Mouse (Mus musculus): ENCODE results near the gene Ipmk.

DNA sequence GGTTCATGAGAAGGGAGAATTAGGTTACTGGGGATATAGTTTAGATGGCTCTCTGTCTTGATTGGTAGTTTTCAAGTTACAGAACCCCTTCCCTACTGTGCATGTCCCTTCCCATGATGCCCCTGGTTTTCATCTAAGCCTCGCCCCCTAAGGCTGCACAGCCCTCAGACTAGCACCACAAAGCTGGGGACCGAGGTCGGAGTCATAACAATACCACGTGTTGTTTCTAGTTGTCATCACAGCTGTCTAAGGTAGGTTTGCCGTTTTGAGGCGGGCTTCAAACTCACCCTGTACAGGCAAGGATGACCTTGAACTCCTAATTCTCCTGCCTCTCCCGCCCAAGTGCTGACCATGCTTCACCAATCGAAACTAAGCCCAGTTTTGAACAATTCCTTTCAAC lies 52.4 kb downstream of the Ipmk start:
- TF ChIP-seq CTCF (IDR thresholded peaks at IDR 0.05; ENCODE audit: borderline replicate concordance, control insufficient read depth, extremely low read depth, insufficient read depth, low read length, poor library complexity) (no peak), POLR2A (IDR thresholded peaks at IDR 0.05; ENCODE audit: control insufficient read depth, extremely low read depth, insufficient read depth, low read length, poor library complexity) (no peak)
